Mouse (Mus musculus) skeletal muscle tissue, adult 2 months (tissue): ENCODE measurements around the gene Zc3h8.

ENCODE experiments used
- DNase-seq: peaks from one replicate; pipeline ENCODE4 v3.0.0-alpha.2; 2012; ENCODE audit warnings: low read depth, low spot score

Gene Zc3h8

DNA sequence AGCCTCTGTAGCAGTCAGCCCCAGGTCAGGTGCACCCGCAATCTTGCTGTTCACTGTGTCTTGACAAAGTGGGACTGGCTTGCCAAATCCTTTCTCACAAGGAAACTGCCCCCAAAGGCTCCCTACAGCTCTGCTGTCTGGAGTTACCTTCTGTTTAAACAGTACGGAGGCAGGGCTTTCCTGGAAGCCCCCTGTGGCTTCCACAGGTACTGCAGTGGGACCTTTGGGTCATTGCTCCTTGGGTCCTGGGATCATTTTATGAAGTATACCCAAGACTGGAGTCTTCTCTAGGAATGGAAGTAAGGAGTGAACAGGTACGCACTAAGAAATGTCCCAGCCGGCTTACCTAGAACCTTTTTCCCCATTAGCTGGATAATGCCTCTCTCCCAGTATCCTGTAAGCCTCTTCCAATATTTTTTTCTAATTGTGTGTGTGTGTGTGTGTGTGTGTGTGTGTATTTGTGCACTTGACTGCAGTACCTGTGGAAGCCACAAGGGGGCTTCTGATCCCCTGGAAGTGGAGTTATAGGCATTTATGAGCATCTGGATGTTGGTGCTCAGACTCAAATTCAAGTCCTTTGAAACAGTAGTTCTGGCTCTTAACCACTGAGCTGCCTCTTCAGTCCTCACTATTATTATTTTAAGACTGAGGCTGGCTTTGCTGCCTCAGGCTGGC, 53.1 kb downstream of the Zc3h8 start:
- DNase-seq: no peak

- no peak for DNase-seq
These were observed 55.9 kb downstream of the Zc3h8 start for GRCm38 (mm10) chr2:128887866-128888550.

DNA sequence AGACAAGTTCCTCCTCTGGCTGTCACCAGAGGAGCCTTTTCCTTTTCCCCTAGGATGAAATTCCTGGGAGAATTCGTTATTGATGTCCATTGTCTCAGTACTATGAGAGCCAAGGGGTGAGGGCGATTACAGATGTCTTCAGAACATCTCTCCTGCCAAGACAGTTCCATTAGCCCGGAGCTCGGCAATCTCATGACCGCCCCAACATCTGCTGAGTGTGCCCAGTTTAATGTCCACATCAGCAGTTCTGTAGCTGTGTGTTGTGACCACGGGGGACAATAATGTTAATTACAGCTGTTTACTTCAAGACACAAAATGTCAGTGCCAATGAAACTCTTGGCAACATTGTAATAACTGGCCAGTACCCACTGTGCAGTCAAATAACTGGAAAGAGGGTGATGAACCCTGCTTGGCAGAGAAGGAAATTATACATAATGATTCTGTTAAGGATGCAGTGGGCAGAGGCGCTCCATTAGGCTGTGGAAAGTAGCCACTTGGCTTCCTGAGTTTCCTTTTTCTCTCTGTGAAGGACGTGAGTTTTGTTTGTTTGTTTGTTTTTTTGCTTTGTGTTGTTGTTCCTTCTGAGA, 58.6 kb downstream of the Zc3h8 start:
- no peak for DNase-seq

- DNase-seq: no peak
These were observed 62.6 kb downstream of the Zc3h8 start for GRCm38 (mm10) chr2:128881236-128881635.
